21 mouse cellular contexts compared by ENCODE assay signal in genomic region chr4:33892178-33892869, GRCm38 (mm10). TPM values are rescaled to one million over a fixed set of nuclear protein-coding genes. Genes with fewer than 3 reads are reported as not detected.
DNase-seq lines count a peak whose midpoint lies in the region; ATAC-seq and TF ChIP-seq lines count a peak whose summit lies in the region.
"Had no signal": no experiment of that assay in that cellular context is flagged by ENCODE, and none has a peak within 500 bp of the region (broad histone marks: within the 10 kb centered on the region; RNA-seq: fewer than 3 reads in every experiment).

No protein-coding gene starts in this region.

- no peaks in the 10 kb centered on the region for H3K27me3 ChIP-seq in hindbrain, embryonic 10.5 days (ENCODE audit: insufficient read depth, poor library complexity, severe bottlenecking)
- H3K27me3 ChIP-seq in hindbrain, postnatal 0 days (ENCODE audit: insufficient read depth, low read length), result no peaks in the 10 kb centered on the region
- no peaks in the 10 kb centered on the region for H3K27me3 ChIP-seq in neural tube, embryonic 11.5 days (ENCODE audit: control insufficient read depth, insufficient read depth, low read length)
- H3K27me3 ChIP-seq in neural tube, embryonic 15.5 days (replicated peaks), result no peaks in the 10 kb centered on the region
- no peaks in the 10 kb centered on the region for H3K27me3 ChIP-seq in intestine, embryonic 15.5 days (replicated peaks)
- H3K27me3 ChIP-seq: embryonic facial prominence, embryonic 13.5 days; forebrain, embryonic 12.5 days; heart, embryonic 15.5 days; hindbrain, embryonic 15.5 days had no signal

- DNase-seq in hindbrain, embryonic 10.5 days (ENCODE audit: low spot score), result peak; percentile 6
- DNase-seq in hindbrain, postnatal 0 days (ENCODE audit: low spot score), result no peak
- DNase-seq in neural tube, embryonic 11.5 days (ENCODE audit: low spot score), result no peak
- no peak for DNase-seq in right cerebral cortex, postnatal 14 days
- no peak for DNase-seq in adrenal gland, postnatal 14 days
- DNase-seq: adrenal gland, adult 2 months; adrenal gland, postnatal 36 days; cerebellum, adult 2 months; cerebellum, postnatal 25 days; gastrocnemius, postnatal 14 days; heart, adult 2 months; heart, postnatal 14 days; kidney, adult 11 months had no signal

- H3K9me3 ChIP-seq in hindbrain, embryonic 10.5 days, result no peaks in the 10 kb centered on the region
- H3K9me3 ChIP-seq in hindbrain, postnatal 0 days (ENCODE audit: low read length), result no peaks in the 10 kb centered on the region
- H3K9me3 ChIP-seq in neural tube, embryonic 11.5 days (ENCODE audit: control insufficient read depth, low read length), result no peaks in the 10 kb centered on the region
- H3K9me3 ChIP-seq in neural tube, embryonic 15.5 days (replicated peaks), result no peaks in the 10 kb centered on the region
- no peaks in the 10 kb centered on the region for H3K9me3 ChIP-seq in intestine, embryonic 15.5 days
- H3K9me3 ChIP-seq: embryonic facial prominence, embryonic 13.5 days; forebrain, embryonic 12.5 days; heart, embryonic 15.5 days; hindbrain, embryonic 15.5 days had no signal

- TF ChIP-seq CTCF in hindbrain, postnatal 0 days (IDR thresholded peaks at IDR 0.05; ENCODE audit: low read depth), result no peak

- no peaks in the 10 kb centered on the region for H3K36me3 ChIP-seq in hindbrain, embryonic 10.5 days
- H3K36me3 ChIP-seq in hindbrain, postnatal 0 days (ENCODE audit: insufficient read depth, low read length), result no peaks in the 10 kb centered on the region
- no peaks in the 10 kb centered on the region for H3K36me3 ChIP-seq in neural tube, embryonic 11.5 days (ENCODE audit: control insufficient read depth, insufficient read depth, low read length)
- H3K36me3 ChIP-seq in neural tube, embryonic 15.5 days, result no peaks in the 10 kb centered on the region
- no peaks in the 10 kb centered on the region for H3K36me3 ChIP-seq in intestine, embryonic 15.5 days
- H3K36me3 ChIP-seq: embryonic facial prominence, embryonic 13.5 days; forebrain, embryonic 12.5 days; heart, embryonic 15.5 days; hindbrain, embryonic 15.5 days had no signal

- no peak overlapping the region for H3K27ac ChIP-seq in hindbrain, embryonic 10.5 days
- no peak overlapping the region for H3K27ac ChIP-seq in hindbrain, postnatal 0 days
- H3K27ac ChIP-seq in neural tube, embryonic 11.5 days (ENCODE audit: low read depth, low read length), result no peak overlapping the region
- H3K27ac ChIP-seq in neural tube, embryonic 15.5 days (replicated peaks), result no peak overlapping the region
- H3K27ac ChIP-seq in intestine, embryonic 15.5 days, result no peak overlapping the region
- H3K27ac ChIP-seq: embryonic facial prominence, embryonic 13.5 days; forebrain, embryonic 12.5 days; heart, adult 2 months; heart, embryonic 15.5 days; hindbrain, embryonic 15.5 days had no signal

- H3K4me3 ChIP-seq in hindbrain, embryonic 10.5 days, result no peak overlapping the region
- H3K4me3 ChIP-seq in hindbrain, postnatal 0 days (ENCODE audit: low read length), result no peak overlapping the region
- H3K4me3 ChIP-seq in neural tube, embryonic 11.5 days (ENCODE audit: low read depth, low read length), result no peak overlapping the region
- H3K4me3 ChIP-seq in neural tube, embryonic 15.5 days (replicated peaks), result no peak overlapping the region
- no peak overlapping the region for H3K4me3 ChIP-seq in intestine, embryonic 15.5 days (replicated peaks)
- H3K4me3 ChIP-seq: embryonic facial prominence, embryonic 13.5 days; forebrain, embryonic 12.5 days; heart, adult 2 months; heart, embryonic 15.5 days; hindbrain, embryonic 15.5 days had no signal

- H3K4me2 ChIP-seq in hindbrain, postnatal 0 days (ENCODE audit: low read depth, low read length), result no peak overlapping the region
- H3K4me2 ChIP-seq in neural tube, embryonic 11.5 days (ENCODE audit: low read depth), result no peak overlapping the region
- H3K4me2 ChIP-seq in neural tube, embryonic 15.5 days, result no peak overlapping the region
- no peak overlapping the region for H3K4me2 ChIP-seq in intestine, embryonic 15.5 days (replicated peaks)
- H3K4me2 ChIP-seq: embryonic facial prominence, embryonic 13.5 days; forebrain, embryonic 12.5 days; heart, embryonic 11.5 days; heart, embryonic 15.5 days; hindbrain, embryonic 15.5 days had no signal

- 56% methylated on average over 7 of the region's 7 CpGs for WGBS in hindbrain, embryonic 10.5 days
- 40% methylated on average over 7 of the region's 7 CpGs for WGBS in hindbrain, postnatal 0 days
- 17% methylated on average over 7 of the region's 7 CpGs for WGBS in neural tube, embryonic 11.5 days
- WGBS in neural tube, embryonic 15.5 days, result 15% methylated on average over 7 of the region's 7 CpGs
- WGBS in intestine, embryonic 15.5 days, result 15% methylated on average over 7 of the region's 7 CpGs

- H3K4me1 ChIP-seq in hindbrain, embryonic 10.5 days (replicated peaks), result peaks cover 13% of the 10 kb centered on the region
- no peaks in the 10 kb centered on the region for H3K4me1 ChIP-seq in hindbrain, postnatal 0 days (ENCODE audit: insufficient read depth, low read length)
- H3K4me1 ChIP-seq in neural tube, embryonic 11.5 days (ENCODE audit: control insufficient read depth, insufficient read depth, low read length), result peaks cover 4% of the 10 kb centered on the region; the same call in 1 of the 2 replicates
- H3K4me1 ChIP-seq in neural tube, embryonic 15.5 days, result no peaks in the 10 kb centered on the region
- no peaks in the 10 kb centered on the region for H3K4me1 ChIP-seq in intestine, embryonic 15.5 days (replicated peaks)
- H3K4me1 ChIP-seq: embryonic facial prominence, embryonic 13.5 days; heart, embryonic 15.5 days; hindbrain, embryonic 15.5 days had no signal

- no peak for ATAC-seq in hindbrain, postnatal 0 days
- 0 out of 2 replicates have a peak, but pooled peaks have one; percentile 58 for ATAC-seq in neural tube, embryonic 11.5 days (ENCODE audit: insufficient read depth, low FRiP score, low TSS enrichment)
- no peak for ATAC-seq in neural tube, embryonic 15.5 days (ENCODE audit: low FRiP score)
- ATAC-seq in intestine, embryonic 15.5 days, result peak; percentile 88
- ATAC-seq: forebrain, embryonic 16.5 days had no signal

- H3K9ac ChIP-seq in hindbrain, postnatal 0 days (replicated peaks; ENCODE audit: low read length), result no peak overlapping the region
- H3K9ac ChIP-seq in neural tube, embryonic 11.5 days (ENCODE audit: low read length), result no peak overlapping the region
- no peak overlapping the region for H3K9ac ChIP-seq in neural tube, embryonic 15.5 days (replicated peaks)
- no peak overlapping the region for H3K9ac ChIP-seq in intestine, embryonic 15.5 days
- H3K9ac ChIP-seq: embryonic facial prominence, embryonic 13.5 days; forebrain, embryonic 12.5 days; heart, embryonic 15.5 days; hindbrain, embryonic 15.5 days had no signal

RNA-seq across cellular contexts. Expression of gene Cnr1, which starts 32.1 kb away (rescaled TPM):
- 6.0 and 12.0 TPM in 2 replicates for polyA plus RNA-seq in hindbrain, embryonic 10.5 days (2016; fragmentation: Nextera tagmentation; extraction: Ambion mirVana)
- 112 and 121 TPM in 2 replicates for total RNA-seq in hindbrain, postnatal 0 days (2014; rRNA removed)
- 34.9 and 35.3 TPM in 2 replicates for polyA plus RNA-seq in hindbrain, postnatal 0 days (2015; fragmentation: Nextera tagmentation; extraction: Ambion mirVana)
- polyA plus RNA-seq in neural tube, embryonic 11.5 days (2014; fragmentation: Nextera tagmentation; extraction: Ambion mirVana), result 20.4 and 22.7 TPM in 2 replicates
- 41.6 and 52.5 TPM in 2 replicates for polyA plus RNA-seq in neural tube, embryonic 15.5 days (2015; fragmentation: Nextera tagmentation; extraction: Ambion mirVana)
- polyA plus RNA-seq in intestine, embryonic 15.5 days (2015; fragmentation: Nextera tagmentation; extraction: Ambion mirVana), result 4.4 and 4.7 TPM in 2 replicates
- 27.6 and 30.8 TPM in 2 replicates for total RNA-seq in adrenal gland, postnatal 14 days (2021)

Comparison
In these comparisons a context has a peak if more than half of its experiments do, and no peak if none do; other contexts are left out.
1. ATAC-seq: peak in neural tube, embryonic 11.5 days (single experiment) and intestine, embryonic 15.5 days (single experiment); none in hindbrain, postnatal 0 days (single experiment) and neural tube, embryonic 15.5 days (single experiment).